Comparison of ENCODE assay signal across 15 mouse cellular contexts in the genomic region with DNA sequence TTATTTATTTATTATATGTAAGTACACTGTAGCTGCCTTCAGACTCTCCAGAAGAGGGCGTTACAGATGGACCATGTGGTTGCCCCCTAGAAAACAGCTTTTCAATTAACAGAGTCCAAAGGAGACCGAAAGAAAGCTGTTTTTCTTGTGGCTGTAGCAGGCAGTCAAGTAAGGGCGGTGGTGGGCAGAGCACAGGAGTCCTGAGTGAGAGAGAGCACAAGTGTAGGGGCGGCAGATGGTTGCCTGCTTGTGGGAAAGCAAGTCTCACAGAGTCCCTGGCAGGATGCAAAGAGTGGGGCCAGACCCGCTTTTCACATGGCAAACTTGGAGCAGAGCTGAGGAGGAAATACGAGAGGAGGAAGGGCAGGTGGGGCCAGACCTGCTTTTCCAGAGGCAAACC. TPM values are rescaled to one million over a fixed set of nuclear protein-coding genes. Genes with fewer than 3 reads are reported as not detected.
DNase-seq lines count a peak whose midpoint lies in the region; ATAC-seq and TF ChIP-seq lines count a peak whose summit lies in the region.
"Had no signal": no experiment of that assay in that cellular context is flagged by ENCODE, and none has a peak within 500 bp of the region (broad histone marks: within the 10 kb centered on the region; RNA-seq: fewer than 3 reads in every experiment).

No protein-coding gene starts in this region.

- H3K27ac ChIP-seq in kidney, adult 2 months (ENCODE audit: insufficient read depth, low read depth, low read length): no peak overlapping the region
- no peak overlapping the region for H3K27ac ChIP-seq in liver, postnatal 0 days (ENCODE audit: low read depth)
- H3K27ac ChIP-seq: liver, embryonic 15.5 days had no signal

- H3K4me3 ChIP-seq in kidney, adult 2 months (ENCODE audit: insufficient read depth, low read depth, low read length): no peak overlapping the region
- H3K4me3 ChIP-seq in liver, postnatal 0 days (ENCODE audit: low read depth, low read length): no peak overlapping the region
- H3K4me3 ChIP-seq: erythroblast, embryonic 14.5 days; liver, embryonic 15.5 days; myocyte had no signal

- 54% methylated on average over 6 of the region's 6 CpGs for WGBS in kidney, adult 2 months
- 72% methylated on average over 6 of the region's 6 CpGs for WGBS in liver, postnatal 0 days (ENCODE audit: insufficient replicate concordance)

- H3K27me3 ChIP-seq in kidney, adult 2 months (replicated peaks; ENCODE audit: control insufficient read depth, insufficient read depth, low read length): no peaks in the 10 kb centered on the region
- H3K27me3 ChIP-seq in liver, postnatal 0 days (ENCODE audit: insufficient read depth, low read length): no peaks in the 10 kb centered on the region
- H3K27me3 ChIP-seq: liver, embryonic 15.5 days had no signal

- no peak for TF ChIP-seq POLR2A in kidney, adult 2 months (IDR thresholded peaks at IDR 0.05; ENCODE audit: low read depth, low read length)

- DNase-seq in cerebellum, postnatal 10 days: peak; percentile 32 to 44
- no peak for DNase-seq in cerebellum, adult 9-11 months
- peak; percentile 37 for DNase-seq in kidney, adult 2 months
- no peak for DNase-seq in kidney, postnatal 25 days
- peak; percentile 5 for DNase-seq in thymus, postnatal 14 days
- DNase-seq in thymus, postnatal 36 days: no peak
- DNase-seq in testis, postnatal 10 days (ENCODE audit: low spot score): no peak
- no peak for DNase-seq in liver, postnatal 0 days
- DNase-seq: gastrocnemius, postnatal 10 days had no signal

- TF ChIP-seq CTCF in kidney, adult 2 months (conservative IDR thresholded peaks at IDR 0.05; ENCODE audit: insufficient read depth, insufficient read length, low read depth, low read length): no peak
- TF ChIP-seq CTCF in liver, postnatal 0 days (IDR thresholded peaks at IDR 0.05; ENCODE audit: low read depth): no peak

- H3K9me3 ChIP-seq in liver, postnatal 0 days (ENCODE audit: low read length): no peaks in the 10 kb centered on the region
- H3K9me3 ChIP-seq: G1E; liver, embryonic 15.5 days had no signal

- no peak overlapping the region for H3K9ac ChIP-seq in liver, postnatal 0 days (replicated peaks)
- H3K9ac ChIP-seq: liver, embryonic 15.5 days had no signal

- no peak overlapping the region for H3K4me2 ChIP-seq in liver, postnatal 0 days (ENCODE audit: low read depth, low read length)
- H3K4me2 ChIP-seq: midbrain, embryonic 11.5 days had no signal

- no peaks in the 10 kb centered on the region for H3K36me3 ChIP-seq in kidney, adult 2 months (ENCODE audit: control insufficient read depth, insufficient read depth, low read length)
- H3K36me3 ChIP-seq in liver, postnatal 0 days (replicated peaks; ENCODE audit: insufficient read depth, low read length): no peaks in the 10 kb centered on the region
- H3K36me3 ChIP-seq: G1E; liver, embryonic 15.5 days had no signal

- ATAC-seq in liver, postnatal 0 days: no peak
- ATAC-seq: activated CD4-positive, CD25-positive, alpha-beta regulatory T cell, adult 4 months had no signal

- no peak for TF ChIP-seq EP300 in liver, postnatal 0 days (IDR thresholded peaks at IDR 0.05; ENCODE audit: low read depth)

- H3K4me1 ChIP-seq in kidney, adult 2 months (ENCODE audit: control insufficient read depth, insufficient read depth, low read length): peaks cover 18% of the 10 kb centered on the region
- peaks cover 6% of the 10 kb centered on the region; the same call in 1 of the 2 replicates for H3K4me1 ChIP-seq in liver, postnatal 0 days (ENCODE audit: insufficient read depth)

RNA-seq across cellular contexts. Expression of a gene that starts 9.9 kb away (rescaled TPM):
- 51.5 and 55.9 TPM in 2 replicates for polyA plus RNA-seq in kidney, adult 2 months (2012; rRNA removed)
- 11.1 and 14.4 TPM in 2 replicates for polyA plus RNA-seq in liver, postnatal 0 days (2015; fragmentation: Nextera tagmentation; extraction: Ambion mirVana)
- polyA plus RNA-seq: erythroblast, embryonic 14.5 days; G1E had no signal

RNA-seq across cellular contexts. Expression of a gene that starts 49.8 kb away (rescaled TPM):
- polyA plus RNA-seq in kidney, adult 2 months (2012; rRNA removed): 4.2 and 6.9 TPM in 2 replicates
- 16.5 and 17.7 TPM in 2 replicates for polyA plus RNA-seq in liver, postnatal 0 days (2015; fragmentation: Nextera tagmentation; extraction: Ambion mirVana)

Comparison
In these comparisons a context has a peak if more than half of its experiments do, and no peak if none do; other contexts are left out.
1. DNase-seq: peak in cerebellum, postnatal 10 days (2 of 2), kidney, adult 2 months (single experiment) and thymus, postnatal 14 days (single experiment); none in cerebellum, adult 9-11 months (single experiment), kidney, postnatal 25 days (0 of 2), thymus, postnatal 36 days (0 of 2), testis, postnatal 10 days (single experiment) and liver, postnatal 0 days (single experiment).